Mouse (Mus musculus): ENCODE measurements around the gene Henmt1. TPM values are rescaled to one million over a fixed set of nuclear protein-coding genes. Genes with fewer than 3 reads are reported as not detected.

Gene Henmt1
- polyA plus RNA-seq, 1 experiment = 0.06 TPM

DNA sequence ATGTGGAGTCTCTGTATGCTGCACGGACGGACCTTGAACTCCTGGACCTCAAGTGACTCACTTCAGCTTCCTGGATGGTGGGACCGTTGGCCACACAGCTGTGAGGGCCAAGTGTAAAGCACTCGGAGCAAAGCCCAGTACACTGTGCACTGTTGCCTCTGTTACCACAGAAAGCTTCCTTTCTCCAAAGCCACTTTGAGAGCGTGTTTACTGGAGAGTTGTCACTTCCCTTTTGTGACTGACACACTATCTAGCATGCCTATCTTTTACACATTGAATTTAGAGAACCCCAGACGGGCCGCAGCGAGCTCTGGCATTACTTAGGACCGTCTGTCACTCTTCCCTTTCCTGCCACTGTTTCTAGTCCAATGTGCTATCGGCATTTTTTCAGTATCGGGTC, 57.6 kb downstream of the Henmt1 start:
- Histone ChIP-seq H3K4me3 (ENCODE audit: insufficient read depth, low read depth, low read length) (no peak overlapping the region), H3K27me3 (replicated peaks; ENCODE audit: control insufficient read depth, insufficient read depth, low read length) (no peaks in the 10 kb centered on the region), H3K27ac (ENCODE audit: insufficient read depth, low read depth, low read length) (no peak overlapping the region), H3K4me1 (ENCODE audit: control insufficient read depth, insufficient read depth, low read length) (no peaks in the 10 kb centered on the region), H3K36me3 (ENCODE audit: control insufficient read depth, insufficient read depth, low read length) (no peaks in the 10 kb centered on the region)
- TF ChIP-seq CTCF (conservative IDR thresholded peaks at IDR 0.05; ENCODE audit: insufficient read depth, insufficient read length, low read depth, low read length) (no peak), POLR2A (IDR thresholded peaks at IDR 0.05; ENCODE audit: low read depth, low read length) (no peak)
- DNase-seq = peak; percentile 27
- WGBS = 58% methylated on average over 11 of the region's 11 CpGs

DNA sequence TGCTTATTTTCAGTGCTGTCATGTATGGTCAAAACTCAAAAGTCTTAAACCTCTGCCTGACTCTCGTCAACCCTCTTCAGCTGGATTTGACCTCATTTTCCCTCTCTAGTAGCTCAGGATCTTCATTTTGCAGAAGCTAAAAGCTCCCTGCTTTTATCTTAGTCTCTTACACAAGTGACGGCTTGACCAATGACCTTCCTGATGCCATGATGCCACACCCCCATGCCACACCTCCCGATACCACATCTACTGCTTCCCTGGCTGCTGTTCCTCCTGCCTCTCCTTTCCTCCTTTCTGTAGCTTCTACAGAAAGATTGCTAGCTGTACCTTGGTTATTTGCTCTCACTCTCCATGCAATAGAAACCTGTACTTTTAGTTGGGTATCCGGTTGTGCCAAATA, 58.1 kb downstream of the Henmt1 start:
- no peak overlapping the region for H3K27ac ChIP-seq (ENCODE audit: insufficient read depth, low read depth, low read length)
- no peak for DNase-seq
- no peaks in the 10 kb centered on the region for H3K4me1 ChIP-seq (ENCODE audit: control insufficient read depth, insufficient read depth, low read length)
- no peak overlapping the region for H3K4me3 ChIP-seq (ENCODE audit: insufficient read depth, low read depth, low read length)
- no peaks in the 10 kb centered on the region for H3K36me3 ChIP-seq (ENCODE audit: control insufficient read depth, insufficient read depth, low read length)
- TF ChIP-seq POLR2A (IDR thresholded peaks at IDR 0.05; ENCODE audit: low read depth, low read length) = no peak
- TF ChIP-seq CTCF (conservative IDR thresholded peaks at IDR 0.05; ENCODE audit: insufficient read depth, insufficient read length, low read depth, low read length) = no peak
- WGBS = 67% methylated on average over 4 of the region's 4 CpGs
- no peaks in the 10 kb centered on the region for H3K27me3 ChIP-seq (replicated peaks; ENCODE audit: control insufficient read depth, insufficient read depth, low read length)

DNA sequence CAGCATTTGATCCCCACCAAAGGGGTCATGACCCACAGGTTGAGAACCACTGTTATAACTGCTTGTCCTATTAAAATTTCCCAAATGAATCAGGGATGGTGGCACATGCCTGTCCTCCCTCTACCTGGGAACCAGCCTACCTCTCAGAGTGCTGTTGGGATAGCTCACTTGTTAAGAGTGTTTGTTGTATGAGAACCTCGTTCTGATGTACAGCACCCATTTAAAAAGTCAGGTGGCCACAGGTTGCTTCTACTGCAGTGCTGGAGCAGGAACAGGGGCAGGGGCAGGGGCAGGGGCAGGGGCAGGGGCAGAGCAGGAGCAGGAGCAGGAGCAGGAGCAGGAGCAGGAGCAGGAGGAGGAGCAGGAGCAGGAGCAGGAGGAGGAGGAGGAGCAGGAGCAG, 59.5 kb downstream of the Henmt1 start:
- WGBS = 84% methylated on average over 1 of the region's 1 CpGs
- no peak for DNase-seq
- Histone ChIP-seq H3K27ac (ENCODE audit: insufficient read depth, low read depth, low read length) (no peak overlapping the region), H3K4me3 (ENCODE audit: insufficient read depth, low read depth, low read length) (no peak overlapping the region), H3K4me1 (ENCODE audit: control insufficient read depth, insufficient read depth, low read length) (no peaks in the 10 kb centered on the region), H3K36me3 (ENCODE audit: control insufficient read depth, insufficient read depth, low read length) (no peaks in the 10 kb centered on the region), H3K27me3 (replicated peaks; ENCODE audit: control insufficient read depth, insufficient read depth, low read length) (no peaks in the 10 kb centered on the region)
- no peak for TF ChIP-seq POLR2A (IDR thresholded peaks at IDR 0.05; ENCODE audit: low read depth, low read length)
- TF ChIP-seq CTCF (conservative IDR thresholded peaks at IDR 0.05; ENCODE audit: insufficient read depth, insufficient read length, low read depth, low read length) = no peak

DNA sequence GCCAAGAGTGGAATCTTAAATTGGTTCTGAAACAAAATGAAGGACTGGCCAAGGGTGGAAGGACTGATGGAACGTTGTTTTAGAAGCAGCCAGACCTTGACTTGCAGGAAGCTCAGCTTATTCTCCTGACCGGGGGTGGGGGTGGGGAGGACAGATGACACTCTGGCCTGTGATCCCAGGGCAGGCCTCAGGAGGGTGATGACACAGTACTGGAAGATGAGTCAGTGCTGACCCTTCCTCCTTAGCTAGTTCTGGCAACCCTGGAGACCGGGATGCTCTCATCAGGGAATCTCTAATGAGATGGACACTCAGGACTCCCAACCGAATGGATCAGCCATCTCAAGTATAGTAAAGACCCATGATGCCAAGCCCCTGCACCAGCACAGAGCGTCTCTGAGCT, 66.1 kb downstream of the Henmt1 start:
- H3K4me3 ChIP-seq (ENCODE audit: insufficient read depth, low read depth, low read length) = no peak overlapping the region
- TF ChIP-seq POLR2A (IDR thresholded peaks at IDR 0.05; ENCODE audit: low read depth, low read length) = no peak
- TF ChIP-seq CTCF (conservative IDR thresholded peaks at IDR 0.05; ENCODE audit: insufficient read depth, insufficient read length, low read depth, low read length) = no peak
- H3K27me3 ChIP-seq (replicated peaks; ENCODE audit: control insufficient read depth, insufficient read depth, low read length) = no peaks in the 10 kb centered on the region
- H3K36me3 ChIP-seq (ENCODE audit: control insufficient read depth, insufficient read depth, low read length) = no peaks in the 10 kb centered on the region
- no peaks in the 10 kb centered on the region for H3K4me1 ChIP-seq (ENCODE audit: control insufficient read depth, insufficient read depth, low read length)
- no peak overlapping the region for H3K27ac ChIP-seq (ENCODE audit: insufficient read depth, low read depth, low read length)
- WGBS = 77% methylated on average over 5 of the region's 5 CpGs
- no peak for DNase-seq

DNA sequence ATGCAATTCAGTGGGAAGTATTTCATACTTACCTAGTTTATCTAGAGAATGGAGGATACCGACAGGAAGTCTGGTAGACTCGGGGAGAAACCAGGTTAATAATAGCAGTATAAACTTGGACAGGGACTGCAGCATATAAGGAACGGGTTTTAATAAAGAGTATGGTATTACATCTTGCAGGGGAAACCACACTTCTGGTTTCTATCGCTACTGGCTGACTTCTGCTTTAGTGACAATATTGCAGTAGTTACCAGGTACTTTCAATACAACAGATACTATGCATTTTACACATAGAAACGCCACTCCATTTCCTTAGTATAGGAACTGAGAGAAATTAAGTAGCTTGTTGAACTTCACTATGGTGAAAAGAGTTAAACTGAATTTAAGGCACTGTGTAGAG, 68.5 kb downstream of the Henmt1 start:
- no peaks in the 10 kb centered on the region for H3K36me3 ChIP-seq (ENCODE audit: control insufficient read depth, insufficient read depth, low read length)
- WGBS = 85% methylated on average over 5 of the region's 5 CpGs
- H3K27ac ChIP-seq (ENCODE audit: insufficient read depth, low read depth, low read length) = no peak overlapping the region
- H3K4me3 ChIP-seq (ENCODE audit: insufficient read depth, low read depth, low read length) = no peak overlapping the region
- DNase-seq = no peak
- no peaks in the 10 kb centered on the region for H3K27me3 ChIP-seq (replicated peaks; ENCODE audit: control insufficient read depth, insufficient read depth, low read length)
- peaks cover 3% of the 10 kb centered on the region; the same call in 1 of the 2 replicates for H3K4me1 ChIP-seq (ENCODE audit: control insufficient read depth, insufficient read depth, low read length)
- TF ChIP-seq CTCF (conservative IDR thresholded peaks at IDR 0.05; ENCODE audit: insufficient read depth, insufficient read length, low read depth, low read length) (no peak), POLR2A (IDR thresholded peaks at IDR 0.05; ENCODE audit: low read depth, low read length) (no peak)

Other genes starting within 250 kb of the Henmt1 start
- 1.6 and 1.8 TPM in 2 replicates for gene Gpsm2, start 217.6 kb upstream of the Henmt1 start, polyA plus RNA-seq (2012; rRNA removed)
- not detected in 2 replicates for gene Aknad1, start 200.2 kb upstream of the Henmt1 start, polyA plus RNA-seq (2012; rRNA removed)
- 10.5 and 14.4 TPM in 2 replicates for gene Stxbp3, start 99.3 kb upstream of the Henmt1 start, polyA plus RNA-seq (2012; rRNA removed)
- 0.23 and 0.25 TPM in 2 replicates for gene Fndc7, start 49.9 kb upstream of the Henmt1 start, polyA plus RNA-seq (2012; rRNA removed)
- gene Prpf38b, start 28.1 kb upstream of the Henmt1 start, polyA plus RNA-seq (2012; rRNA removed) = 19.7 and 31.5 TPM in 2 replicates
- 0.31 and 0.38 TPM in 2 replicates for gene Gm9857, start 572 bp downstream of the Henmt1 start, polyA plus RNA-seq (2012; rRNA removed)
- gene Fam102b, start 87.7 kb downstream of the Henmt1 start, polyA plus RNA-seq (2012; rRNA removed) = 6.1 and 7.8 TPM in 2 replicates
- gene Slc25a54, start 140.6 kb downstream of the Henmt1 start, polyA plus RNA-seq (2012; rRNA removed) = not detected in 2 replicates
- 1.6 and 1.9 TPM in 2 replicates for gene Slc25a24, start 183.3 kb downstream of the Henmt1 start, polyA plus RNA-seq (2012; rRNA removed)